Mouse (Mus musculus) neural tube, embryonic 15.5 days (tissue): Measurements from ENCODE around the gene Sh3gl2. TPM values are rescaled to one million over a fixed set of nuclear protein-coding genes. Genes with fewer than 3 reads are reported as not detected.

Experiments
- ATAC-seq: fragments of 200-750 bp; cut with Nextera tagmentation; 2 replicates; pipeline ENCODE4 v1.8.0; 2017; ENCODE audit warnings: mild to moderate bottlenecking, moderate TSS enrichment, moderate library complexity; ENCODE audit not compliant: low FRiP score
- H3K27ac ChIP-seq: fragments of 300-500 bp; sonication (generic); replicated peaks from 2 replicates; pipeline ENCODE4 v1.5.1; 2015; ENCODE audit warnings: mild to moderate bottlenecking, inconsistent platforms
- H3K27me3 ChIP-seq: fragments of 300-500 bp; sonication (generic); replicated peaks from 2 replicates; pipeline ENCODE4 v1.6.1; 2015; ENCODE audit warnings: inconsistent platforms
- H3K36me3 ChIP-seq: fragments of 300-500 bp; sonication (generic); 2 replicates; pipeline ENCODE4 v1.6.1; 2015; ENCODE audit warnings: inconsistent platforms
- H3K4me1 ChIP-seq: fragments of 300-500 bp; sonication (generic); 2 replicates; pipeline ENCODE4 v1.6.1; 2015; ENCODE audit warnings: inconsistent platforms
- H3K4me2 ChIP-seq: fragments of 300-500 bp; sonication (generic); 2 replicates; pipeline ENCODE4 v1.6.1; 2015; ENCODE audit warnings: inconsistent platforms, mild to moderate bottlenecking, moderate library complexity
- H3K4me3 ChIP-seq: fragments of 300-500 bp; sonication (generic); replicated peaks from 2 replicates; pipeline ENCODE4 v1.5.1; 2015; ENCODE audit warnings: mild to moderate bottlenecking, inconsistent platforms
- H3K9ac ChIP-seq: fragments of 300-500 bp; sonication (generic); replicated peaks from 2 replicates; pipeline ENCODE4 v1.6.1; 2015; ENCODE audit warnings: mild to moderate bottlenecking, inconsistent platforms
- H3K9me3 ChIP-seq: fragments of 300-500 bp; sonication (generic); replicated peaks from 2 replicates; pipeline ENCODE4 v1.6.1; 2016; ENCODE audit warnings: inconsistent platforms
- WGBS: fragments of 180-500 bp; shearing (Covaris S2); methylation state at CpG from one replicate; pipeline ENCODE4 v1.1.7; 2015; ENCODE audit warnings: mixed read lengths; 5-methylcytosine and 5-hydroxymethylcytosine counted together
- polyA plus RNA-seq: library from polyadenylated mRNA; unstranded; fragments of >200 nt; fragmentation: Nextera tagmentation; extraction: Ambion mirVana; gene quantifications from 2 replicates; pipeline ENCODE4 v1.2.1, GENCODE M21; 2015

The Sh3gl2 gene
- 107 and 111 TPM in 2 replicates for polyA plus RNA-seq

- peak within 1 kb of the TSS; percentile 82 for H3K4me3 ChIP-seq
- H3K9ac ChIP-seq = peak within 1 kb of the TSS; percentile 90
- H3K36me3 ChIP-seq = no peaks in the 10 kb centered on the region
- peaks cover 20% of the 10 kb centered on the region for H3K4me1 ChIP-seq
- peak within 1 kb of the TSS; percentile 93 for H3K4me2 ChIP-seq
- H3K9me3 ChIP-seq = no peaks in the 10 kb centered on the region
- H3K27ac ChIP-seq = peak within 1 kb of the TSS; percentile 95
- peak; percentile 95 for ATAC-seq
- H3K27me3 ChIP-seq = peaks cover 5% of the 10 kb centered on the region; the same call in 1 of the 2 replicates
- under 1% methylated on average over 42 of the region's 48 CpGs for WGBS
Observed at GRCm38 (mm10) chr4:85205071-85205635, at the start of gene Sh3gl2. TSS of gene Sh3gl2 (plus strand) at chr4:85205126.

GRCm38 (mm10) chr4:85161156-85161555 lies 43.8 kb upstream of the Sh3gl2 start:
- ATAC-seq = no peak
- H3K36me3 ChIP-seq = no peaks in the 10 kb centered on the region
- 70% methylated on average over 4 of the region's 4 CpGs for WGBS
- no peaks in the 10 kb centered on the region for H3K9me3 ChIP-seq
- no peak overlapping the region for H3K4me3 ChIP-seq
- no peak overlapping the region for H3K4me2 ChIP-seq
- H3K27me3 ChIP-seq = 0 out of 2 replicates have a peak, but pooled peaks cover 3% of the 10 kb centered on the region
- peaks cover 8% of the 10 kb centered on the region for H3K4me1 ChIP-seq
- H3K9ac ChIP-seq = no peak overlapping the region
- H3K27ac ChIP-seq = no peak overlapping the region

- 24% methylated on average over 27 of the region's 27 CpGs for WGBS
- no peak overlapping the region for H3K4me3 ChIP-seq
- peak; percentile 93 for ATAC-seq
Observed at GRCm38 (mm10) chr4:85162468-85163312, 42.2 kb upstream of the Sh3gl2 start.

GRCm38 (mm10) chr4:85163313-85163615 lies 41.7 kb upstream of the Sh3gl2 start:
- Histone ChIP-seq H3K9ac (no peak overlapping the region), H3K4me3 (no peak overlapping the region), H3K27ac (no peak overlapping the region), H3K27me3 (0 out of 2 replicates have a peak, but pooled peaks cover 3% of the 10 kb centered on the region), H3K9me3 (no peaks in the 10 kb centered on the region), H3K4me2 (no peak overlapping the region), H3K4me1 (peaks cover 8% of the 10 kb centered on the region), H3K36me3 (no peaks in the 10 kb centered on the region)
- 93% methylated on average over 2 of the region's 2 CpGs for WGBS
- peak; percentile 67; the same call in 1 of the 2 replicates for ATAC-seq

More at GRCm38 (mm10) chr4:85162468-85163312, 42.2 kb upstream of the Sh3gl2 start:
- no peak overlapping the region for H3K9ac ChIP-seq
- H3K4me2 ChIP-seq = peak overlapping the region; percentile 32
- H3K27ac ChIP-seq = no peak overlapping the region
- H3K27me3 ChIP-seq = 0 out of 2 replicates have a peak, but pooled peaks cover 3% of the 10 kb centered on the region
- H3K36me3 ChIP-seq = no peaks in the 10 kb centered on the region
- peaks cover 8% of the 10 kb centered on the region for H3K4me1 ChIP-seq
- no peaks in the 10 kb centered on the region for H3K9me3 ChIP-seq

GRCm38 (mm10) chr4:85168001-85168400 lies 36.9 kb upstream of the Sh3gl2 start:
- WGBS = 93% methylated on average over 12 of the region's 12 CpGs

GRCm38 (mm10) chr4:85175466-85175865 lies 29.5 kb upstream of the Sh3gl2 start:
- H3K9me3 ChIP-seq = no peaks in the 10 kb centered on the region
- WGBS = 85% methylated on average over 4 of the region's 4 CpGs
- H3K4me3 ChIP-seq = no peak overlapping the region
- H3K27me3 ChIP-seq = no peaks in the 10 kb centered on the region
- H3K9ac ChIP-seq = no peak overlapping the region
- H3K4me2 ChIP-seq = no peak overlapping the region
- no peaks in the 10 kb centered on the region for H3K4me1 ChIP-seq
- H3K36me3 ChIP-seq = no peaks in the 10 kb centered on the region
- no peak for ATAC-seq
- no peak overlapping the region for H3K27ac ChIP-seq

More at GRCm38 (mm10) chr4:85168001-85168400, 36.9 kb upstream of the Sh3gl2 start:
- Histone ChIP-seq H3K27ac (no peak overlapping the region), H3K4me1 (peaks cover 2% of the 10 kb centered on the region; the same call in 1 of the 2 replicates), H3K4me2 (no peak overlapping the region), H3K9me3 (no peaks in the 10 kb centered on the region), H3K9ac (no peak overlapping the region), H3K36me3 (no peaks in the 10 kb centered on the region), H3K27me3 (no peaks in the 10 kb centered on the region), H3K4me3 (no peak overlapping the region)
- no peak for ATAC-seq

- no peaks in the 10 kb centered on the region for H3K36me3 ChIP-seq
- H3K4me1 ChIP-seq = no peaks in the 10 kb centered on the region
- no peaks in the 10 kb centered on the region for H3K27me3 ChIP-seq
- no peak for ATAC-seq
- H3K9me3 ChIP-seq = no peaks in the 10 kb centered on the region
- H3K4me3 ChIP-seq = no peak overlapping the region
- 64% methylated on average over 9 of the region's 9 CpGs for WGBS
- H3K4me2 ChIP-seq = no peak overlapping the region
- H3K9ac ChIP-seq = no peak overlapping the region
- no peak overlapping the region for H3K27ac ChIP-seq
Observed at GRCm38 (mm10) chr4:85178394-85179051, 26.4 kb upstream of the Sh3gl2 start.

GRCm38 (mm10) chr4:85186011-85186410 lies 18.9 kb upstream of the Sh3gl2 start:
- Histone ChIP-seq H3K9ac (no peak overlapping the region), H3K9me3 (no peaks in the 10 kb centered on the region), H3K27ac (no peak overlapping the region), H3K4me3 (no peak overlapping the region), H3K4me2 (no peak overlapping the region), H3K27me3 (no peaks in the 10 kb centered on the region), H3K36me3 (no peaks in the 10 kb centered on the region), H3K4me1 (no peaks in the 10 kb centered on the region)
- ATAC-seq = no peak
- WGBS = 58% methylated on average over 4 of the region's 4 CpGs

GRCm38 (mm10) chr4:85196201-85196600 lies 8.7 kb upstream of the Sh3gl2 start:
- ATAC-seq = no peak
- no peak overlapping the region for H3K4me2 ChIP-seq
- no peak overlapping the region for H3K9ac ChIP-seq
- H3K9me3 ChIP-seq = no peaks in the 10 kb centered on the region
- H3K27ac ChIP-seq = no peak overlapping the region
- H3K4me1 ChIP-seq = no peaks in the 10 kb centered on the region
- H3K27me3 ChIP-seq = no peaks in the 10 kb centered on the region
- no peak overlapping the region for H3K4me3 ChIP-seq
- H3K36me3 ChIP-seq = no peaks in the 10 kb centered on the region
- WGBS = 67% methylated on average over 4 of the region's 4 CpGs

- Histone ChIP-seq H3K27me3 (no peaks in the 10 kb centered on the region; the same call in 1 of the 2 replicates), H3K9me3 (no peaks in the 10 kb centered on the region), H3K4me3 (no peak overlapping the region), H3K4me2 (no peak overlapping the region), H3K4me1 (no peaks in the 10 kb centered on the region), H3K36me3 (no peaks in the 10 kb centered on the region), H3K27ac (no peak overlapping the region), H3K9ac (no peak overlapping the region)
- 90% methylated on average over 9 of the region's 9 CpGs for WGBS
- no peak for ATAC-seq
Observed at GRCm38 (mm10) chr4:85198431-85198830, 6.5 kb upstream of the Sh3gl2 start.

- Histone ChIP-seq H3K27ac (no peak overlapping the region), H3K9me3 (no peaks in the 10 kb centered on the region), H3K9ac (no peak overlapping the region), H3K4me3 (no peak overlapping the region), H3K36me3 (no peaks in the 10 kb centered on the region), H3K27me3 (peaks cover 5% of the 10 kb centered on the region; the same call in 1 of the 2 replicates), H3K4me1 (peaks cover 15% of the 10 kb centered on the region), H3K4me2 (no peak overlapping the region)
- 84% methylated on average over 7 of the region's 7 CpGs for WGBS
- no peak for ATAC-seq
Observed at GRCm38 (mm10) chr4:85202582-85202981, 2.3 kb upstream of the Sh3gl2 start.
